Mouse (Mus musculus): ENCODE measurements at regions not wholly inside any gene's neighbourhood (a gene's known extent, or its start where the extent isn't known, plus 50 kb on each side); places are given as distances from the start of the nearest gene placed in this dataset.

GRCm38 (mm10) chr15:86807296-86808080, 593.2 kb downstream of the Tbc1d22a start:
- 72% methylated on average over 13 of the region's 13 CpGs for WGBS

GRCm38 (mm10) chr15:86811821-86812220, 597.6 kb downstream of the Tbc1d22a start:
- Histone ChIP-seq H3K9ac (ENCODE audit: low read length) (no peak overlapping the region), H3K36me3 (ENCODE audit: control insufficient read depth, insufficient read depth, low read length) (no peaks in the 10 kb centered on the region), H3K27ac (ENCODE audit: low read depth) (no peak overlapping the region), H3K9me3 (ENCODE audit: control insufficient read depth, low read length) (no peaks in the 10 kb centered on the region), H3K4me2 (ENCODE audit: low read length) (no peak overlapping the region), H3K4me3 (ENCODE audit: low read depth, low read length) (no peak overlapping the region), H3K27me3 (replicated peaks; ENCODE audit: control insufficient read depth, insufficient read depth, low read length) (no peaks in the 10 kb centered on the region), H3K4me1 (replicated peaks; ENCODE audit: control insufficient read depth, insufficient read depth, low read length) (no peaks in the 10 kb centered on the region)
- no peak for ATAC-seq (replicated peaks; ENCODE audit: low FRiP score, low TSS enrichment, low read depth)
- 39% methylated on average over 2 of the region's 2 CpGs for WGBS
- DNase-seq (ENCODE audit: low spot score): no peak

More at GRCm38 (mm10) chr15:86807296-86808080, 593.2 kb downstream of the Tbc1d22a start:
- H3K36me3 ChIP-seq (ENCODE audit: control insufficient read depth, insufficient read depth, low read length): no peaks in the 10 kb centered on the region
- DNase-seq (ENCODE audit: low spot score): no peak
- no peaks in the 10 kb centered on the region for H3K27me3 ChIP-seq (replicated peaks; ENCODE audit: control insufficient read depth, insufficient read depth, low read length)
- no peak for ATAC-seq (replicated peaks; ENCODE audit: low FRiP score, low TSS enrichment, low read depth)
- no peaks in the 10 kb centered on the region for H3K9me3 ChIP-seq (ENCODE audit: control insufficient read depth, low read length)
- H3K9ac ChIP-seq (ENCODE audit: low read length): no peak overlapping the region
- no peaks in the 10 kb centered on the region for H3K4me1 ChIP-seq (replicated peaks; ENCODE audit: control insufficient read depth, insufficient read depth, low read length)
- H3K4me2 ChIP-seq (ENCODE audit: low read length): no peak overlapping the region
- H3K27ac ChIP-seq (ENCODE audit: low read depth): no peak overlapping the region
- no peak overlapping the region for H3K4me3 ChIP-seq (ENCODE audit: low read depth, low read length)

GRCm38 (mm10) chr15:86814808-86815421, 600.7 kb downstream of the Tbc1d22a start:
- H3K4me1 ChIP-seq (replicated peaks; ENCODE audit: control insufficient read depth, insufficient read depth, low read length): no peaks in the 10 kb centered on the region
- H3K9me3 ChIP-seq (ENCODE audit: control insufficient read depth, low read length): no peaks in the 10 kb centered on the region
- no peaks in the 10 kb centered on the region for H3K36me3 ChIP-seq (ENCODE audit: control insufficient read depth, insufficient read depth, low read length)
- no peak overlapping the region for H3K27ac ChIP-seq (ENCODE audit: low read depth)
- ATAC-seq (replicated peaks; ENCODE audit: low FRiP score, low TSS enrichment, low read depth) (no peak), DNase-seq (ENCODE audit: low spot score) (no peak)
- 62% methylated on average over 8 of the region's 8 CpGs for WGBS
- no peak overlapping the region for H3K9ac ChIP-seq (ENCODE audit: low read length)
- no peak overlapping the region for H3K4me2 ChIP-seq (ENCODE audit: low read length)
- no peaks in the 10 kb centered on the region for H3K27me3 ChIP-seq (replicated peaks; ENCODE audit: control insufficient read depth, insufficient read depth, low read length)
- H3K4me3 ChIP-seq (ENCODE audit: low read depth, low read length): no peak overlapping the region

DNA sequence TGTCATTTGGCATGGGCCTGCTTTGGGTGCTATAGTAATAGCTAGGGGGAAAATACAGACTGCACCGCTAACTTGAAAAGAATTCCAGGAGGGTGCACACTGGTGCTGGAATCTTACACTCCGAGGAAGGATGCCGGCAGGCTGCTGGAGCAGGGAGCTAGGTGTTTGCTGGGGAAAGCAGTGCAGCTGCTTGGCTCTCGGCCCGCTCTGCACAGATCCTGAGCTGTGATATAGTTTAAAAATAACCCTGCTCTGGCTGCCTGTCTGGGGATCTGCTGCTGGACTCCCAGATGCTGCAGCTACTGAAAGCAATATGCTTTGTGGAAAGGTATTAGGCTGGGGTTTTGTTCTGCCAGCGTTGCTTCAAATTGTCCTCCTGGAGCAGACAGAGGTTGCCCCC, 621.7 kb downstream of the Tbc1d22a start:
- Histone ChIP-seq H3K27ac (ENCODE audit: low read depth) (no peak overlapping the region), H3K4me2 (ENCODE audit: low read length) (no peak overlapping the region), H3K9ac (ENCODE audit: low read length) (no peak overlapping the region), H3K4me1 (replicated peaks; ENCODE audit: control insufficient read depth, insufficient read depth, low read length) (0 out of 2 replicates have a peak, but pooled peaks cover 3% of the 10 kb centered on the region), H3K27me3 (replicated peaks; ENCODE audit: control insufficient read depth, insufficient read depth, low read length) (no peaks in the 10 kb centered on the region), H3K36me3 (ENCODE audit: control insufficient read depth, insufficient read depth, low read length) (no peaks in the 10 kb centered on the region), H3K4me3 (ENCODE audit: low read depth, low read length) (no peak overlapping the region), H3K9me3 (ENCODE audit: control insufficient read depth, low read length) (no peaks in the 10 kb centered on the region)
- ATAC-seq (replicated peaks; ENCODE audit: low FRiP score, low TSS enrichment, low read depth): no peak
- WGBS: 31% methylated on average over 6 of the region's 6 CpGs
- DNase-seq (ENCODE audit: low spot score): peak; percentile 55

DNA sequence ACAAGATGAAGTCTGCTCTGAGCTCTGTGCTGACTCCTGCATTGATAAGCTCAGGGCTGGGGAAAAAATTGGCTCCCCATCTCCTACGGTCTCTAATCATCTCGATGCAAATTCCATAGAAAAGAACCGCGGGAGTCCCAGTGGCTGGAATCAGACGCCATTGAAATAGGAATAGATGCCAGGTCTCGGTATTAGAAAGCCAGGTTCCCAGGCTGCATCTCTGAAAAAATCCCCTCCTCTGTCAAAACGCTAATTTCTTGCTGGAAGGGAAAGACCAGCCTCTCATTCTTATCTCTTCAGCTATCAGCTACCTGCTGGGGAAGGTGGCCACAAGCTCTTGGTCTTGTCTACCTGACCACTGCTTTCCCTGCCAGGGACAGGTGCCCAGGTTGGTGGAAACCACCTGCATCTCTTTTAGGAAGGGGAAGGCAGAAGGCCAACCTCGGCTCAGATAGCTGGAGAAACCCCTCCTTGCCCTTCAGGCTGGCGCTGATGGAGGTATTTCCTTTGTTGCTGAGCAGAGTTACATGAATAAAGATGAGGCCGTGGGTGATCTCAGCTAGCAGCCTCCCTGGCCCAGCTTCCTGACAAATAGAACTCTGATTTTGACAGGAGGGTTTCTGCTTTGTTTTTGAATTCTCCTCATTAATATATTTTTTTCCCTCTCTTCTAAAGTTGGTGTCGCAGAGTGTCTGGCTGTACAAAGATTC, 638.1 kb downstream of the Tbc1d22a start:
- Histone ChIP-seq H3K4me1 (replicated peaks; ENCODE audit: control insufficient read depth, insufficient read depth, low read length) (no peaks in the 10 kb centered on the region; the same call in 1 of the 2 replicates), H3K9me3 (ENCODE audit: control insufficient read depth, low read length) (no peaks in the 10 kb centered on the region), H3K27ac (ENCODE audit: low read depth) (no peak overlapping the region), H3K4me2 (ENCODE audit: low read length) (no peak overlapping the region), H3K4me3 (ENCODE audit: low read depth, low read length) (no peak overlapping the region), H3K36me3 (ENCODE audit: control insufficient read depth, insufficient read depth, low read length) (no peaks in the 10 kb centered on the region), H3K27me3 (replicated peaks; ENCODE audit: control insufficient read depth, insufficient read depth, low read length) (no peaks in the 10 kb centered on the region), H3K9ac (ENCODE audit: low read length) (no peak overlapping the region)
- DNase-seq (ENCODE audit: low spot score): no peak
- no peak for ATAC-seq (replicated peaks; ENCODE audit: low FRiP score, low TSS enrichment, low read depth)
- 51% methylated on average over 11 of the region's 11 CpGs for WGBS

GRCm38 (mm10) chr15:86858356-86858906, 644.2 kb downstream of the Tbc1d22a start:
- H3K9me3 ChIP-seq (ENCODE audit: control insufficient read depth, low read length): no peaks in the 10 kb centered on the region
- no peak for ATAC-seq (replicated peaks; ENCODE audit: low FRiP score, low TSS enrichment, low read depth)

DNA sequence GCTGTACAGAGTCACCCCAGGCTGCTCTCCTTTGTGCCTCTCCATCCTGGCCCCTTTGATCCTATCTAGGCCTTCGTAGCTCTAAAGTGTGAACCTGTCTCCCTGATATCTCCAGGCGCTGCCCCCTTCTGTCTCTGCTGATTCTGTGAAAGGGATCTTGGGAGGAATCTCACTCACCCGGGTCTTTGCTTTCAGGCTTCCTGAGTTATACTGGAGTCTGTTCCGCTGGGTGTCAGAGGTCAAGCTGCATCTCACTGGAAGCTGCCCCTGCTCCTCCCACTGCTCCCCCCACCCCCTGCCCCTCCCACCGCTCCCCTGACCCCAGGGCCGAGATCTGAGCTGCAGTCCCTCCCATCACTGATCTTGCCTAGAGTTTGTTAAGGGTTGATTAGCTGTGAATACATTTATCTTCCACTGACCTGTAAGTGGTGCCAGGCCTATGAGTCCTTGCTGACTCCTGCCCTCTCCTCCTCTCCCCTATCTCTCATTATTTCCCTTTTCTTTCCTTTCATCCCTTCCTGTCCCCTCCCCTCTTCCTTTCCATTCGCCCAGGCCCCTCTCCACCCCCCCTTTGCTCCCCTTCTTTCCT, 661.6 kb downstream of the Tbc1d22a start:
- Histone ChIP-seq H3K27ac (ENCODE audit: low read depth) (no peak overlapping the region), H3K4me1 (replicated peaks; ENCODE audit: control insufficient read depth, insufficient read depth, low read length) (no peaks in the 10 kb centered on the region), H3K9me3 (ENCODE audit: control insufficient read depth, low read length) (no peaks in the 10 kb centered on the region), H3K9ac (ENCODE audit: low read length) (no peak overlapping the region), H3K4me3 (ENCODE audit: low read depth, low read length) (no peak overlapping the region), H3K27me3 (replicated peaks; ENCODE audit: control insufficient read depth, insufficient read depth, low read length) (no peaks in the 10 kb centered on the region), H3K4me2 (ENCODE audit: low read length) (peak overlapping the region; percentile 37), H3K36me3 (ENCODE audit: control insufficient read depth, insufficient read depth, low read length) (no peaks in the 10 kb centered on the region)
- DNase-seq (ENCODE audit: low spot score): no peak
- WGBS: 20% methylated on average over 7 of the region's 7 CpGs
- no peak for ATAC-seq (replicated peaks; ENCODE audit: low FRiP score, low TSS enrichment, low read depth)

More at GRCm38 (mm10) chr15:86858356-86858906, 644.2 kb downstream of the Tbc1d22a start:
- 13% methylated on average over 3 of the region's 3 CpGs for WGBS
- H3K4me3 ChIP-seq (ENCODE audit: low read depth, low read length): no peak overlapping the region
- H3K27me3 ChIP-seq (replicated peaks; ENCODE audit: control insufficient read depth, insufficient read depth, low read length): no peaks in the 10 kb centered on the region
- no peak overlapping the region for H3K9ac ChIP-seq (ENCODE audit: low read length)
- no peaks in the 10 kb centered on the region for H3K36me3 ChIP-seq (ENCODE audit: control insufficient read depth, insufficient read depth, low read length)
- H3K4me1 ChIP-seq (replicated peaks; ENCODE audit: control insufficient read depth, insufficient read depth, low read length): no peaks in the 10 kb centered on the region
- no peak for DNase-seq (ENCODE audit: low spot score)
- no peak overlapping the region for H3K27ac ChIP-seq (ENCODE audit: low read depth)
- no peak overlapping the region for H3K4me2 ChIP-seq (ENCODE audit: low read length)

GRCm38 (mm10) chr15:86896974-86897373, 647.1 kb upstream of the Fam19a5 start:
- Histone ChIP-seq H3K4me1 (replicated peaks; ENCODE audit: control insufficient read depth, insufficient read depth, low read length) (no peaks in the 10 kb centered on the region), H3K9ac (ENCODE audit: low read length) (no peak overlapping the region), H3K36me3 (ENCODE audit: control insufficient read depth, insufficient read depth, low read length) (no peaks in the 10 kb centered on the region), H3K9me3 (ENCODE audit: control insufficient read depth, low read length) (no peaks in the 10 kb centered on the region), H3K4me2 (ENCODE audit: low read length) (no peak overlapping the region), H3K4me3 (ENCODE audit: low read depth, low read length) (no peak overlapping the region), H3K27ac (ENCODE audit: low read depth) (no peak overlapping the region), H3K27me3 (replicated peaks; ENCODE audit: control insufficient read depth, insufficient read depth, low read length) (no peaks in the 10 kb centered on the region)
- no peak for ATAC-seq (replicated peaks; ENCODE audit: low FRiP score, low TSS enrichment, low read depth)
- no peak for DNase-seq (ENCODE audit: low spot score)
- WGBS: 56% methylated on average over 6 of the region's 6 CpGs
